In genomic region chr2:24664678-24665257, GRCm38 (mm10) we compare ENCODE assay signal across 9 mouse cellular contexts.
DNase-seq lines count a peak whose midpoint lies in the region; ATAC-seq lines count a peak whose summit lies in the region.
"Had no signal": no experiment of that assay in that cellular context is flagged by ENCODE, and none has a peak within 500 bp of the region (broad histone marks: within the 10 kb centered on the region; RNA-seq: fewer than 3 reads in every experiment).

No protein-coding gene starts in this region.

- no peak overlapping the region for H3K4me3 ChIP-seq in hindbrain, embryonic 13.5 days
- H3K4me3 ChIP-seq in neural tube, embryonic 11.5 days (ENCODE audit: low read depth, low read length), result no peak overlapping the region
- no peak overlapping the region for H3K4me3 ChIP-seq in kidney, embryonic 14.5 days (ENCODE audit: low read length)
- H3K4me3 ChIP-seq: liver, embryonic 13.5 days had no signal

- H3K4me2 ChIP-seq in hindbrain, embryonic 13.5 days, result peak overlapping the region; percentile 34
- no peak overlapping the region for H3K4me2 ChIP-seq in neural tube, embryonic 11.5 days (ENCODE audit: low read depth)
- no peak overlapping the region for H3K4me2 ChIP-seq in kidney, embryonic 14.5 days (replicated peaks; ENCODE audit: low read depth, low read length)
- H3K4me2 ChIP-seq: liver, embryonic 13.5 days had no signal

- peak; percentile 73; the same call in 1 of the 2 replicates for ATAC-seq in hindbrain, embryonic 13.5 days (ENCODE audit: low FRiP score)
- ATAC-seq in neural tube, embryonic 11.5 days (ENCODE audit: insufficient read depth, low FRiP score, low TSS enrichment), result peak; percentile 50; the same call in 1 of the 2 replicates
- no peak for ATAC-seq in kidney, embryonic 14.5 days (ENCODE audit: low FRiP score, low TSS enrichment)
- ATAC-seq in inflammation-experienced regulatory T-cells, adult 6 months, result no peak

- no peaks in the 10 kb centered on the region for H3K9me3 ChIP-seq in hindbrain, embryonic 13.5 days
- no peaks in the 10 kb centered on the region for H3K9me3 ChIP-seq in neural tube, embryonic 11.5 days (ENCODE audit: control insufficient read depth, low read length)
- no peaks in the 10 kb centered on the region for H3K9me3 ChIP-seq in kidney, embryonic 14.5 days (ENCODE audit: control insufficient read depth, low read length)
- H3K9me3 ChIP-seq: liver, embryonic 13.5 days had no signal

- H3K4me1 ChIP-seq in hindbrain, embryonic 13.5 days (replicated peaks), result peaks cover 10% of the 10 kb centered on the region
- H3K4me1 ChIP-seq in neural tube, embryonic 11.5 days (ENCODE audit: control insufficient read depth, insufficient read depth, low read length), result 0 out of 2 replicates have a peak, but pooled peaks cover 2% of the 10 kb centered on the region
- H3K4me1 ChIP-seq in kidney, embryonic 14.5 days (ENCODE audit: control insufficient read depth, insufficient read depth, low read length), result no peaks in the 10 kb centered on the region
- H3K4me1 ChIP-seq: liver, embryonic 13.5 days had no signal

- H3K36me3 ChIP-seq in hindbrain, embryonic 13.5 days, result peaks cover 26% of the 10 kb centered on the region
- H3K36me3 ChIP-seq in neural tube, embryonic 11.5 days (ENCODE audit: control insufficient read depth, insufficient read depth, low read length), result no peaks in the 10 kb centered on the region
- H3K36me3 ChIP-seq in kidney, embryonic 14.5 days (ENCODE audit: control insufficient read depth, insufficient read depth, low read length), result no peaks in the 10 kb centered on the region
- H3K36me3 ChIP-seq: liver, embryonic 13.5 days had no signal

- H3K27me3 ChIP-seq in hindbrain, embryonic 13.5 days, result no peaks in the 10 kb centered on the region
- H3K27me3 ChIP-seq in neural tube, embryonic 11.5 days (ENCODE audit: control insufficient read depth, insufficient read depth, low read length), result no peaks in the 10 kb centered on the region
- no peaks in the 10 kb centered on the region for H3K27me3 ChIP-seq in kidney, embryonic 14.5 days (ENCODE audit: control insufficient read depth, insufficient read depth, low read length)
- H3K27me3 ChIP-seq: liver, embryonic 13.5 days had no signal

- DNase-seq in kidney, postnatal 10 days, result peak; percentile 16
- DNase-seq in kidney, adult 9 months, result no peak
- DNase-seq in embryo, embryonic 11.5 days (ENCODE audit: low read depth, low spot score), result peak; percentile 29
- peak; percentile 65 for DNase-seq in neural tube, embryonic 11.5 days (ENCODE audit: low spot score)
- no peak for DNase-seq in frontal cortex, postnatal 25 days (ENCODE audit: low spot score in 2 of 2)
- DNase-seq: liver, embryonic 13.5 days had no signal

- H3K27ac ChIP-seq in hindbrain, embryonic 13.5 days, result peak overlapping the region; percentile 53; the same call in 1 of the 2 replicates
- H3K27ac ChIP-seq in neural tube, embryonic 11.5 days (ENCODE audit: low read depth, low read length), result no peak overlapping the region
- H3K27ac ChIP-seq in kidney, embryonic 14.5 days (ENCODE audit: low read depth, low read length), result no peak overlapping the region
- H3K27ac ChIP-seq: liver, embryonic 13.5 days had no signal

- H3K9ac ChIP-seq in hindbrain, embryonic 13.5 days, result no peak overlapping the region
- no peak overlapping the region for H3K9ac ChIP-seq in neural tube, embryonic 11.5 days (ENCODE audit: low read length)
- H3K9ac ChIP-seq in kidney, embryonic 14.5 days (ENCODE audit: low read depth, low read length), result no peak overlapping the region
- H3K9ac ChIP-seq: liver, embryonic 13.5 days had no signal

- WGBS in hindbrain, embryonic 13.5 days, result 12% methylated on average over 9 of the region's 9 CpGs
- 27% methylated on average over 9 of the region's 9 CpGs for WGBS in neural tube, embryonic 11.5 days
- WGBS in kidney, embryonic 14.5 days, result 34% methylated on average over 8 of the region's 9 CpGs

Comparison
In these comparisons a context has a peak if more than half of its experiments do, and no peak if none do; other contexts are left out.
1. DNase-seq: peak in kidney, postnatal 10 days (single experiment), embryo, embryonic 11.5 days (single experiment) and neural tube, embryonic 11.5 days (single experiment); none in kidney, adult 9 months (single experiment) and frontal cortex, postnatal 25 days (0 of 2).
2. ATAC-seq: peak in hindbrain, embryonic 13.5 days (single experiment) and neural tube, embryonic 11.5 days (single experiment); none in kidney, embryonic 14.5 days (single experiment) and inflammation-experienced regulatory T-cells, adult 6 months (single experiment).